Mouse (Mus musculus) embryonic stem cell, embryonic (primary cell): ENCODE results near the gene Tspo.

ENCODE experiments used
- CTCF ChIA-PET, 4 experiments: fragments of 300-600 bp in 2 of 4; fragments of 350-600 bp in 2 of 4; sonication (Branson Sonifier 250); formaldehyde crosslinking; loops; one replicate each; lab custom pipeline; 2022; ENCODE audit warnings: inconsistent platforms in 2 of 4; lab: Charles Lee
- POLR2A ChIA-PET, 4 experiments: fragments of 300-600 bp in 2 of 4; fragments of 350-600 bp in 2 of 4; sonication (Branson Sonifier 250); formaldehyde crosslinking; loops; one replicate each; lab custom pipeline; 2022; ENCODE audit warnings: antibody characterized with exemption in 4 of 4, inconsistent platforms in 1 of 4; lab: Charles Lee

Tspo gene

DNA sequence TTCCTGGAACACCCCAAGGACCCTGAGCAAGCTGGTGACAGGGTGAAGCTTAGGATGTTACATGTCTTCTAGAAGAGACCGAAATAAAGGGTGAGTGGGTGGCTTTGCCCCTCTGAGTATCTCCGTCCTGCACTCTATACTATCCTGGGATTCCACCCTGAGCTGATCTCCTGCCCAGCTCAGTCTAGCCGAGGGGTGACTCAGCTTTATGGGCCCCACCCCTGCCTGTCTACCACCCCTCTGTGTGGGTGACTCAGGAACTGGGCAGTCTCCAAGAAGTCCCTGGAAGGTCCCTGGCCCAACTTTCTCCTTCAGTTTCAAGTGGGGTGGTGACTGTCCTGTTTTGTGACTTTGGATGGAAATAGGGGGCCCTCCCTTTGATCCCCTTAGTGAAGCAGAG is 2.0 kb downstream of the Tspo start:
- ChIA-PET POLR2A (interaction anchor here in 2 of 4 experiments (1.0 to 3.4 kb wide), 3 partner anchors 10 to 28 kb away, joined by 4 to 16 read pairs (median 7); no protein-coding TSS in a partner anchor), CTCF (interaction anchor here in 1 of 4 experiments (0.6 kb wide), 1 partner anchor 285 kb away, joined by 3 read pairs; no protein-coding TSS in a partner anchor)

DNA sequence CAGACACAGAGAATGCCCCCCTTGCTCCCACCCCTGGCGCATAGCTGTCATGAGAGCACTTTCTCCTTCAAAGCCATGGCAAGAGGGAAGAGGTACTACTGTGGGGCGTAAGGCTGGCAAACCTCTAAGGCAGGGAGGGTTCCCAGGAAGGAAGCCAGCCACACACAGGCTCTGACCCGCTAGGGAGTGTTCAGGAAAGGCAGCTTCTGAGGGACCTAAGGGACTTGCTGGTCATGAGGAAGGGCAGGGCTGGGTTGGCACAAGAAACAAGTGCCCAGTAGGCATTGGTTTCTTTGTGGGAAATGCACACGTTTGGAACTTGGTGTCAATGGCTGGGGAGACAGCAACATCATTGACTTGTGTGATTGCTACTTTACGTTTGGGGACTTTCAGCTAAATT is 2.6 kb downstream of the Tspo start:
- POLR2A ChIA-PET: interaction anchor here in 3 of 4 experiments (0.6 to 3.4 kb wide), 4 partner anchors 8 to 24 kb away, joined by 3 to 16 read pairs (median 4); no protein-coding TSS in a partner anchor
- CTCF ChIA-PET: no interaction called here

DNA sequence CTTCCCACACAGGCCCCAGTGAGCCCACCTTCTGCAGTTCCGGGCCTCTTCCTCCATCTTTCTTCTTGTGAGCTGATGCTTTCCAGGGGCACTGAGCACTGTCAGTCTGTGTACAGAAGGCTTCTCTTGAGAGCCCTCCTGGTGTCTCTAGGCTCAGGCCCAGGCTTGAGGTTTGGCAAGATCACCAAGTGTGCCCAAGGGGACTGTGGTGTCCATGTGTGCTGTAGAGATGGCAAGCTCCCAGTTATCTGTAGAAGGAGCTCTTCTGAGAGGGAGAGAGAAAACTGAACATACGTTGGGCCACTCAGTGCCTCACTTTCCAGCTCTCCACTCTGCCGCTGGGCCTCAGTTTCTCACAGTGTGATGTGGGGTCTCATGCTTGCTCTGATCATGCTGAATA is 4.3 kb downstream of the Tspo start:
- CTCF ChIA-PET: interaction anchor here in 2 of 4 experiments (0.6 to 1.7 kb wide), 6 partner anchors 11 to 116 kb away, joined by 3 to 6 read pairs (median 3); no protein-coding TSS in a partner anchor
- POLR2A ChIA-PET: interaction anchor here in 3 of 4 experiments (0.6 to 1.6 kb wide), 4 partner anchors 12 to 382 kb away, joined by 3 to 5 read pairs (median 5); partner anchors contain the start of gene Ttll12 (in 1 of the 3)

DNA sequence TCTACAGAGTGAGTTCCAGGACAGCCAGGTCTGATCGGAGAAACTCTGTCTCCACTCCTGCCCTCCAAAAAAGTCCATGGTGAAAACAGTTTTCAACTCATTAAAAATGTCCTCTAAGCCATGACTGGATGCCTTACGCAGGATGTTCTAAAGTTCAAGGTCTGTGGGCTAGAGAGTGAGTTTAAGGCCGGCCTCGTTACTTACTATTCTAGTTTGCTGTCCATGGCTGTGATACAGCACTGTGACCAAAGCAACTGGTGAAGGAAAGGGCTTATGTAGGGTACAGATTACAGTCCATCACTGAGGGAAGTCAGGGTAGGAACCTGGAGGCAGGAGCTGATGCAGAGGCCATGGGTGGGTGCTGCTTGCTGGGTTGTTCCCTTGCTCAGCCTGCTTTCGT is 5.2 kb downstream of the Tspo start:
- CTCF ChIA-PET: interaction anchor here in 2 of 4 experiments (0.6 to 1.7 kb wide), 3 partner anchors 13 to 178 kb away, joined by 3 read pairs; no protein-coding TSS in a partner anchor
- POLR2A ChIA-PET: interaction anchor here in 2 of 4 experiments (1.1 to 2.5 kb wide), 5 partner anchors 13 to 419 kb away, joined by 3 to 12 read pairs (median 5); partner anchors contain the start of genes Poldip3 (in 1 of the 2) and Ttll12 (in 1 of the 2)

DNA sequence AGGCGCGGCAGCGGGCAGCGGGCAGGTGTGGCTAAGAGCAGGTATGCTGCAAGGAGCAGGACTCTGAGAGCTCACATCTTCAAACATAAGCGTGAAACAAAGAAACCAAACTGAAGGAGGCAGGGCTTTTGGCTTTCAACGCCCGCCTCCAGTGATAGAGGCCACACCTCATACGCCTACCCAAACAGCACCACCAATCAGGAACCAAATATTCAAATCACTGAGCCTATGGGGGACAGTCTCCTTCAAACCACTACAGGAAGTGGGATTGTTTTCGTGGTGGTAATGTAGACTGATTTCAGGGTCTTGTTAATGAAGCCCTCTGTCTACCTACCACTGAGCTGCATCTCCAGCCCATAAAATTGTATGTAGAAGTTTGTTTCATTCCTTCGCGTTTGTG is 6.3 kb downstream of the Tspo start:
- ChIA-PET POLR2A (interaction anchor here in 3 of 4 experiments (0.7 to 2.5 kb wide), 16 partner anchors 10 to 421 kb away, joined by 3 to 12 read pairs (median 3); partner anchors contain the start of genes Poldip3 (in 2 of the 3) and Pacsin2 (in 1 of the 3)), CTCF (interaction anchor here in 3 of 4 experiments (0.6 to 1.4 kb wide), 18 partner anchors 10 to 665 kb away, joined by 3 to 6 read pairs (median 3); no protein-coding TSS in a partner anchor)

DNA sequence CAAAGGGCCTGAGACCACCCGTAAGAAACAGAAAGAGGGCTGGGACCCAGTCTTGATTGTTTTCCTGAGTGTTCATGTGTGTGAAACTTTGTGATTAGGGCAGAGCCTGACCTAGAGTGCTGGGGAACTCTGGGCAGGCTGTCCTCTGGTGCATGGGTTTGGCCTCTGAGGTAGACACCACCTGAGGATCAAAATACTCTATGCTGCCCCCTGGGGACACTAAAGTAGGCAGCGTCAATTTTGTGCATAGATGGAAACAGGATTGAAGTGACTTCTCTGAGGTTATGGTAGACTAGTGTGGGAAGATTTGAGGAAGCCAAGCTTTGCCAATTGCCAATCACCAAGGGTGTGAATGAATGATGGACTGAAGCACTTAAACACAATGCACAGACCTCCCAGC is 7.2 kb downstream of the Tspo start:
- ChIA-PET CTCF (interaction anchor here in 3 of 4 experiments (0.7 to 1.4 kb wide), 7 partner anchors 11 to 185 kb away, joined by 3 to 6 read pairs (median 4); no protein-coding TSS in a partner anchor), POLR2A (interaction anchor here in 2 of 4 experiments (1.2 to 2.5 kb wide), 6 partner anchors 11 to 422 kb away, joined by 3 to 12 read pairs (median 4); partner anchors contain the start of genes Pacsin2 (in 1 of the 2) and Poldip3 (in 1 of the 2))

DNA sequence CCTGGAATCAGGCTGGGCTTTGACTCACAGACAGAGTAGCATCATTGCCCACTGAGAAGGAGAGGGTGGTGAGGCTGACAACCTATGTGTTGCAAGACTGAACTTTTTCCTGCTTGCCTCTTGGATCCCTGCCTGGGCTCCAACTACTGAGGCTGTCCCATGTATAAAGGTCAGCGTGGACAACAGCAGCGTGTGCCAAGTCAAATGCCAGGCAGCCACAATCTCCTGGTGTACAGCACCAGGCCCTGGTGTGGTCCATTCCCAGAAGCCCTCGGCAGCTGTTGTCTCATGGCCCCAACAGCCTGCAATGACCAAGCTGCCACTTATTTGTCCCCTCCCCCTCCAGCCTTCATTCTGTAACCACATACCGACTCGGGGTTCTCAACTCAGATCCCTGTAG is 8.2 kb downstream of the Tspo start:
- ChIA-PET POLR2A (interaction anchor here in 1 of 4 experiments (1.3 kb wide), 1 partner anchor 16 kb away, joined by 5 read pairs; no protein-coding TSS in a partner anchor), CTCF (interaction anchor here in 2 of 4 experiments (0.5 to 0.7 kb wide), 3 partner anchors 45 to 195 kb away, joined by 3 to 10 read pairs (median 4); partner anchors contain the start of gene Bik (in 1 of the 2))

DNA sequence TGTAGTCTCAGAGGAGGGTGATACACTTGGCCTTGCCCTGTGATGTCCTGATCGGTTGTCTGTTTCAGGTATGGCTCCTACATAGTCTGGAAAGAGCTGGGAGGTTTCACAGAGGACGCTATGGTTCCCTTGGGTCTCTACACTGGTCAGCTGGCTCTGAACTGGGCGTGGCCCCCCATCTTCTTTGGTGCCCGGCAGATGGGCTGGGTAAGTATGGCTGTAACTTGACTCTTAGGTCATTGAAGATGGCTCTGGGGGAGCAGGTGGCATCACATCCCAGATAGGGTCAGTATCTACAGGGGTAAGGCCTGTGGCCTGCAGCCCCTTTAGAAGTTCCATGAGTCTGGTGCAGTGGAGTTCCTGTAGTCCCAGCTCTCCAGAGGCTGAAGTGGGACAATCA is 8.7 kb downstream of the Tspo start:
- CTCF ChIA-PET: interaction anchor here in 2 of 4 experiments (0.6 to 0.7 kb wide), 3 partner anchors 12 to 195 kb away, joined by 3 to 10 read pairs (median 3); partner anchors contain the start of gene Bik (in 1 of the 2)

DNA sequence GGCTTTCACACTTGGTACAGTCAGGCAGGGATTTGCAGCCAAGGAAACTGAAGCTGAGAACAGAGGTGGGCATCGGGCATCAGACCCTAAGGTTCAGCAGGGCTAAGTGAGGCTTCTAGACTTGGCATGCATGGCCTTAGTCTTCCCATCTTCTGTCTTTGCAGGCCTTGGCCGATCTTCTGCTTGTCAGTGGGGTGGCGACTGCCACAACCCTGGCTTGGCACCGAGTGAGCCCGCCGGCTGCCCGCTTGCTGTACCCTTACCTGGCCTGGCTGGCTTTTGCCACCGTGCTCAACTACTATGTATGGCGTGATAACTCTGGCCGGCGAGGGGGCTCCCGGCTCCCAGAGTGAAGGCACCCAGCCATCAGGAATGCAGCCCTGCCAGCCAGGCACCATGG is 10.2 kb downstream of the Tspo start:
- ChIA-PET CTCF (interaction anchor here in 2 of 4 experiments (0.6 to 1.8 kb wide), 3 partner anchors 10 to 105 kb away, joined by 4 to 5 read pairs (median 4); partner anchors contain the start of gene Mcat (in 1 of the 2)), POLR2A (interaction anchor here in 1 of 4 experiments (1.1 to 2.0 kb wide), 3 partner anchors 10 to 21 kb away, joined by 4 to 6 read pairs (median 5); partner anchors contain the start of genes Mcat and Tspo)

More for the DNA sequence above, 8.7 kb downstream of the Tspo start:
- POLR2A ChIA-PET: interaction anchor here in 2 of 4 experiments (0.7 to 1.3 kb wide), 4 partner anchors 11 to 22 kb away, joined by 3 to 6 read pairs (median 4); no protein-coding TSS in a partner anchor

DNA sequence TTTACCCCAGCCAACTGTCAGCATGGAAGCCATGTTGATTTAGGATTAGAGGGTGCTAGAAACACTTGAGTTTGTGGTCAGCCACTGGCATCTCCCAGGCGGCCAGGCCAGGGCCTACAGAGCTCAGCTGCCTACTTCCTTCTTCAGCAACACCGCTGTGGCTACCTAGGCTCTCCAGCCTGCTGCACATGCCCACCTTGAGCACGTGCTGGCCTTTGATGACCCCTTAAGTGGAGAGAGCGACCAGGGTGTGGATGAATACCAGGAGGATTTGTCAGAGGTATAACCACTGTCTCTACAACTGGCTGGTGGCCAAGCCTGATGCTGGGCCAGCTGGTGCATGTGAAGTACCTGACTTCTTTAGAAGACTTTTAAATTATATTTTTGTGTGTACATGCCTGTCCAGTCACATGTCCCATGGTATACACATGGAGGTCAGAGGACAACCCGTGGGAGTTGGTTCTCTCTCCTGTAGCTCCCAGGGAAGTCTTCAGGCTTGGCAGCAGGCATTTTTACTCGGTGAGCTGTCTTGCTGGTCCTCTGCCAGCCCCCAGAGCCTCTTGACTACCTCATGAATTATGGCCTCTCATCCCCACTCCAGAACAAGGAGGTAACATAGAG is 11.4 kb downstream of the Tspo start:
- CTCF ChIA-PET: interaction anchor here in 2 of 4 experiments (0.6 to 1.8 kb wide), 3 partner anchors 11 to 489 kb away, joined by 3 to 5 read pairs (median 5); no protein-coding TSS in a partner anchor
- POLR2A ChIA-PET: interaction anchor here in 2 of 4 experiments (0.7 to 2.0 kb wide), 7 partner anchors 9 to 150 kb away, joined by 3 to 6 read pairs (median 3); partner anchors contain the start of gene Mcat (in 1 of the 2)

DNA sequence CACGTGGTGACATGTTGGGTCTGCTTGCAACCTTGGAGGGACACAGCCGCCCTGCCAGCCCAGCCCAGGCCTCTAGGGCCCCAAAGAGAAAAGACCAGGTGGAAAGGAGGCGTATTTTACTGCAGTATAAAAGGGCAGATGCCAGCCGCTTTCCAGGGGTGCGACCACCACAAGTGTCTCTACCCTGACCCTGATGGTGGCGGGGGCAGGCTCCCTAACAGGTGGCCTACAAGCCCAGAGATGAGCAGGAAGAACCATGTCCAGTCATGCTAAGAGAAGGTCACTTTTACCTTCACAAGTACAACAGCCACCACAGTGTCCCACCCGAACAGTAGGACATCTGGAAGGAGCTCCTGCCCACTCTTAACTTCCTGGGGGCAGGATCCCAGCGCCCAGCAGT is 12.2 kb downstream of the Tspo start:
- ChIA-PET CTCF (interaction anchor here in 1 of 4 experiments (0.6 to 1.3 kb wide), 2 partner anchors 10 to 489 kb away, joined by 3 read pairs; no protein-coding TSS in a partner anchor), POLR2A (interaction anchor here in 2 of 4 experiments (0.7 to 2.0 kb wide), 6 partner anchors 10 to 151 kb away, joined by 3 to 5 read pairs (median 3); partner anchors contain the start of gene Mcat (in 1 of the 2))

DNA sequence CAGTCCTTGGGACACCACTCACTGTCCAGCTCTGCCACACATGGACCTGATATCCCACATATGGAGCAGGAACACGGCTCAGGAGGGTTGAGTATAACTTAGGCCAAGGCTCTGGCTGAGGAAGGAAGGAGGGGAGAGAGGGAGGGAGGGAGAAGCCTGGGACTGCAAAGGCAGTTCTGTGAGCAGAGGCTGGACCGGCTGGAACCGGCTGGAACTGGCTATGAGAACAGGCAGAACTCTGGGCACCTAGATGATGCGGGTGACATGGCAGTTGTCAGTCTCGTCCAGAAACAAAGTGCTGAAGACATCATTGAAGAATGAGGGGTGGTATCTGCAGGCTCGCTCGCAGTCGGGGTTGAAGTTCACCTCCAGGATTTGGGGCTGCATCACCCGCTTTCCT is 13.3 kb downstream of the Tspo start:
- CTCF ChIA-PET: interaction anchor here in 1 of 4 experiments (1.3 kb wide), 1 partner anchor 9 kb away, joined by 3 read pairs; no protein-coding TSS in a partner anchor
- POLR2A ChIA-PET: interaction anchor here in 2 of 4 experiments (1.2 to 1.6 kb wide), 3 partner anchors 12 to 21 kb away, joined by 3 to 4 read pairs (median 3); no protein-coding TSS in a partner anchor

DNA sequence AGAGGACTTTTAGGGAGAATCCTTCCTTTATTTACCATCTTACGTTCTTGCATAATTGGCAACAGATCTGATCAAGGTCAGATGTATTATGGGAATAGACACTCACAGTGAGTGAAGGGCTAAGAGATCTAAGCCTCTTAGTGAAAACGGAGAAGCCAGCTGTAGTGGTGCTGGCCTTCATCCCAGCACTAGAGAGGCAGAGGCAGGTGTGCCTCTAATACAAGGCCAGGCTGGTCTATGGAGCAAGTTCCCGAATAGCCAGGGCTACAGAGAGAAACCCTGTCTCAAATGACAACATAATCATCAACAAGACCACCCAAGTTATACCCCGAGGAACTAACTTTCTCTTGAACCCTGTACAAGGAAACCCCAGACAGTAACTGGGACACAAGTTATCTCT is 19.5 kb downstream of the Tspo start:
- ChIA-PET POLR2A (interaction anchor here in 2 of 4 experiments (1.2 to 1.6 kb wide), 4 partner anchors 11 to 19 kb away, joined by 3 to 6 read pairs (median 6); partner anchors contain the start of gene Ttll12 (in 1 of the 2)), CTCF (interaction anchor here in 2 of 4 experiments (0.6 to 1.6 kb wide), 10 partner anchors 12 to 601 kb away, joined by 3 to 5 read pairs (median 3); partner anchors contain the start of gene Ttll12 (in 1 of the 2))

DNA sequence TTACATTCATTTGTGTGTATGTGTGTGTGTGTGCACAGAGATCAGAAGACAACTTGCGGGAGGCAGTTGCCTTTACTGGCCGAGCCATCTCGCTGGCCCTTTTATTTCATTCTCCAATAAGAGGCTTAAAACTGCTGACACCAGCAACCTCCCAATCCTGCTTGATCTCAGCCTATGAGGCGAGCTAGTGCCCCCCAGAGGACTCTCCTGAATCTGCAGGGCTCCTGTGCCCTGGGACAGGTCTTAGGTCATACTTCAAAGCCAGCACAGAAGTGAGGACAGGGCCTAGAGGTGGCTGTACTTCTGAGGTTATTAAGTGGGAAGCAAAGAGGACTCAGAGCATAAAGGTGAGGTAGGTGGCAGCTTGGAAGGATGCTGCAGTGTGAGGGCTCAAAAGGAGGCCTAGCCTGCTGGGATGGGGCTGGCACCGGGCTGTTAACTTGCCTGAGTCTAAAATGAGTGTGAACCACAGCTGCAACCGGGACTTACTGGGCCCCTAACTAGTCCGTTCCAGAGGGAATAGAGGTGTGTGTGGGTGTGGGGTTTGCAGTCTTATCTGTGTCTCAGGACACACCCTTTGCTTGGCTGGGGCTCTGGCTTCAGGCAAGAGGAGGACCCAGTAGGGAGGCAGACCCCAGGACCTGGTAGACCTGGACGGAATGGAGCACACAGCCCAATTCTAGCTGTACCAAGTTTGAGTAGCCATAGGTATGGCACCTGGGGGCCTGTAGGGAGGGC is 20.2 kb downstream of the Tspo start:
- POLR2A ChIA-PET: interaction anchor here in 3 of 4 experiments (0.6 to 1.6 kb wide), 5 partner anchors 11 to 228 kb away, joined by 3 to 6 read pairs (median 5); partner anchors contain the start of gene Ttll12 (in 1 of the 3)

DNA sequence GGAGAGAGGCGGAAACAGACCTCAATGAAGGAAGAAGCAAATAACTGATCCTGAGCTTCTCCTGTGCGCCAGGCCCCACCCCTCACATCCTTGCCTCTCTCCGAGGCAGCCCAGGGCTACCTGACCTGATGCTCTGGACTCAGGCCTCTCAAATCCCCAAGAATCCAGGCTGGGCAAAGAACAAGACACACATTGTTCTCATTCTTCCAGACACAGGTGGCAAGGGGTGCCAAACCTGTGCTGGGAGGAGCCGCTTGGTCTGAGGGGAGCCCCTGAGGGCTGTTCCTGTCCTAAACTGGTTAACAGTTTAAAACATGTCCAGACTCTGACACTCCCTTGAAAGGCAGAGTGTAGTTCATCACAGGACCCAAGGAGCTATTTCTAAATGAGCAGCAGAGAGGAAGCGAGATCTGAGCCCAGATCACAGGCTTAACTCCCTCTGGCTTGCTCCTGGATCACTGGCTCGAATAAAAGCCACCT is 21.4 kb downstream of the Tspo start:
- CTCF ChIA-PET: interaction anchor here in 2 of 4 experiments (0.6 to 1.6 kb wide), 2 partner anchors 15 to 23 kb away, joined by 3 to 5 read pairs; no protein-coding TSS in a partner anchor
- POLR2A ChIA-PET: interaction anchor here in 3 of 4 experiments (0.9 to 1.5 kb wide), 5 partner anchors 9 to 435 kb away, joined by 3 to 5 read pairs (median 3); partner anchors contain the start of genes Mcat (in 1 of the 3) and Tspo (in 1 of the 3)

More for the DNA sequence above, 20.2 kb downstream of the Tspo start:
- CTCF ChIA-PET: interaction anchor here in 3 of 4 experiments (0.6 to 1.6 kb wide), 13 partner anchors 9 to 600 kb away, joined by 3 to 5 read pairs (median 3); partner anchors contain the start of gene Ttll12 (in 1 of the 3)

DNA sequence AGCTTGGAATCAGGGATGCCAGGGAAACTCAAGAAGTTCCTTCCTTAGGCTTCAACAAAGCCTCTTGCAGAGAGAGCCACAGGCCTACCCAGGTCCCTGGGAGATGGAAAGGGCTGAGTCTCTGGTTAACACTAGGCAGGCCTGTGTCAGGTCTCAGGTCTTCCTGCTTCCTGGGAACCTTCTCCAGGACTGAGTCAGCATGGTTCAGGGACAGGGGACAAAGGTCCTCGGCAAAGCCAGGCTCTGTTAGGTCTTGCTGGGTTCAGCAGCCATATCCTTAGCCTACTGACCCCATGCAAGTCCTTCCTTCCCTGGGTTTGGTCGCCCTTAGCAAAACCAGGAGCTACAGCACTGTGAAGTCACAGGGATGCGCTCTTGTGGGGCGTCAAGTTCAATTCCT is 27.4 kb downstream of the Tspo start:
- ChIA-PET POLR2A (no interaction called here), CTCF (interaction anchor here in 1 of 4 experiments (0.6 kb wide), 1 partner anchor 221 kb away, joined by 3 read pairs; no protein-coding TSS in a partner anchor)
